8 mouse cellular contexts compared by ENCODE assay signal in the genomic region with DNA sequence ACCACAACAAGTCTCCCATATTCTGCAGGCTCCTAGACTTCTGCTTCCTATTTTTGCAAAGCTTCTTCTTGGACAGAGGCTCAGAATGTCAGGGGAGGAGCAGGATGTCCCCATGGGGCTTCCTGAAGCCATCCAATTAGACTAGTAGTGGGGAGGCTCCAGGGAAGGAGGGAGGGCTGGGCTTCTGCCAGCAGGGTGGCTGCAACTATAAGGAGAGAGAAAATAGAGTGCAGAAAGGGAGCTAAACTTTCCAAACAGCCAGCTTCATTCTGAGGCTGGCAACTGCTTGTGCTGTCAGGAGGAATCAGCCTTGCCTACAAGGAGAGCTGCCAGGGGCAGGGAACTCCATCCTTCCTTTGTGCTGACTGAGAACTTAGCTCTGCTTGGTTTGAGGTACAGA.
DNase-seq lines count a peak whose midpoint lies in the region; ATAC-seq and TF ChIP-seq lines count a peak whose summit lies in the region.

No protein-coding gene starts in this region.

- no peaks in the 10 kb centered on the region for H3K27me3 ChIP-seq in lung, embryonic 14.5 days (ENCODE audit: insufficient read depth, low read length)
- H3K27me3 ChIP-seq in intestine, embryonic 16.5 days (replicated peaks; ENCODE audit: control insufficient read depth, insufficient read depth, low read length): no peaks in the 10 kb centered on the region

- H3K27ac ChIP-seq in lung, embryonic 14.5 days (ENCODE audit: low read depth): no peak overlapping the region
- H3K27ac ChIP-seq in gastrocnemius, adult 2 months: no peak overlapping the region
- peak overlapping the region; percentile 33; the same call in 1 of the 2 replicates for H3K27ac ChIP-seq in olfactory bulb, adult 2 months (ENCODE audit: insufficient read depth, low read depth, low read length)
- no peak overlapping the region for H3K27ac ChIP-seq in intestine, embryonic 16.5 days (ENCODE audit: low read length)

- no peak for ATAC-seq in lung, embryonic 14.5 days (ENCODE audit: insufficient read depth)
- no peak for ATAC-seq in intestine, embryonic 16.5 days

- H3K9ac ChIP-seq in lung, embryonic 14.5 days: no peak overlapping the region
- H3K9ac ChIP-seq in intestine, embryonic 16.5 days (ENCODE audit: low read depth, low read length): no peak overlapping the region

- H3K4me3 ChIP-seq in lung, embryonic 14.5 days (ENCODE audit: low read depth, low read length): no peak overlapping the region
- H3K4me3 ChIP-seq in gastrocnemius, adult 2 months: no peak overlapping the region
- no peak overlapping the region for H3K4me3 ChIP-seq in olfactory bulb, adult 2 months (ENCODE audit: insufficient read depth, low read depth, low read length)
- H3K4me3 ChIP-seq in intestine, embryonic 16.5 days (ENCODE audit: low read length): no peak overlapping the region

- intact Hi-C loops in gastrocnemius, adult 2 months (cut with DNase I): no loop called here

- TF ChIP-seq CTCF in lung, embryonic 14.5 days (IDR thresholded peaks at IDR 0.05; ENCODE audit: low read depth): no peak
- no peak for TF ChIP-seq CTCF in gastrocnemius, adult 2 months (IDR thresholded peaks at IDR 0.05)
- no peak for TF ChIP-seq CTCF in olfactory bulb, adult 2 months (IDR thresholded peaks at IDR 0.05; ENCODE audit: insufficient read depth, low read depth, low read length)

- H3K36me3 ChIP-seq in lung, embryonic 14.5 days (ENCODE audit: insufficient read depth): no peaks in the 10 kb centered on the region
- no peaks in the 10 kb centered on the region for H3K36me3 ChIP-seq in intestine, embryonic 16.5 days (ENCODE audit: control insufficient read depth, insufficient read depth, low read length)

- H3K4me2 ChIP-seq in lung, embryonic 14.5 days: no peak overlapping the region
- no peak overlapping the region for H3K4me2 ChIP-seq in intestine, embryonic 16.5 days (ENCODE audit: low read depth, low read length)

- no peak for TF ChIP-seq POLR2A in olfactory bulb, adult 2 months (IDR thresholded peaks at IDR 0.05; ENCODE audit: insufficient read depth, low read depth, low read length)

- no peaks in the 10 kb centered on the region for H3K9me3 ChIP-seq in lung, embryonic 14.5 days (ENCODE audit: low read depth, low read length)
- no peaks in the 10 kb centered on the region for H3K9me3 ChIP-seq in intestine, embryonic 16.5 days (ENCODE audit: control insufficient read depth, low read length)

- DNase-seq in cerebellum, adult 18-20 months: peak; percentile 3 to 9
- DNase-seq in cerebellum, adult 11 months: no peak
- peak; percentile 35 for DNase-seq in lung, embryonic 14.5 days
- DNase-seq in lung, postnatal 36 days: no peak
- peak; percentile 51 for DNase-seq in gastrocnemius, adult 2 months
- no peak for DNase-seq in thymus, postnatal 25 days

- no peaks in the 10 kb centered on the region for H3K4me1 ChIP-seq in lung, embryonic 14.5 days (ENCODE audit: insufficient read depth)
- peaks cover 7% of the 10 kb centered on the region for H3K4me1 ChIP-seq in olfactory bulb, adult 2 months (ENCODE audit: control insufficient read depth, insufficient read depth, low read length)
- H3K4me1 ChIP-seq in intestine, embryonic 16.5 days (ENCODE audit: control insufficient read depth, insufficient read depth, low read length): no peaks in the 10 kb centered on the region

Comparison
In these comparisons a context has a peak if more than half of its experiments do, and no peak if none do; other contexts are left out.
1. DNase-seq: peak in cerebellum, adult 18-20 months (2 of 2), lung, embryonic 14.5 days (single experiment) and gastrocnemius, adult 2 months (single experiment); none in cerebellum, adult 11 months (single experiment), lung, postnatal 36 days (single experiment) and thymus, postnatal 25 days (single experiment).